ENCODE assay signal across 8 mouse cellular contexts in genomic region chr8:116921005-116921336, GRCm38 (mm10). TPM values are rescaled to one million over a fixed set of nuclear protein-coding genes. Genes with fewer than 3 reads are reported as not detected.
DNase-seq lines count a peak whose midpoint lies in the region; ATAC-seq and TF ChIP-seq lines count a peak whose summit lies in the region.

No protein-coding gene starts in this region.

- no peaks in the 10 kb centered on the region for H3K27me3 ChIP-seq in heart, embryonic 15.5 days
- no peaks in the 10 kb centered on the region for H3K27me3 ChIP-seq in E14TG2a.4 (ENCODE audit: insufficient read depth, low read length)
- no peaks in the 10 kb centered on the region for H3K27me3 ChIP-seq in embryonic facial prominence, embryonic 12.5 days
- no peaks in the 10 kb centered on the region for H3K27me3 ChIP-seq in limb, embryonic 11.5 days (ENCODE audit: control insufficient read depth, insufficient read depth, low read length)

- H3K4me1 ChIP-seq in heart, embryonic 15.5 days (replicated peaks): peaks cover 13% of the 10 kb centered on the region
- peaks cover 35% of the 10 kb centered on the region for H3K4me1 ChIP-seq in E14TG2a.4 (replicated peaks; ENCODE audit: low read depth, low read length)
- H3K4me1 ChIP-seq in embryonic facial prominence, embryonic 12.5 days: peaks cover 15% of the 10 kb centered on the region
- peaks cover 4% of the 10 kb centered on the region for H3K4me1 ChIP-seq in limb, embryonic 11.5 days (ENCODE audit: control insufficient read depth, insufficient read depth, low read length)

- ATAC-seq in heart, embryonic 15.5 days (replicated peaks; ENCODE audit: insufficient number of reproducible peaks, insufficient read depth, low FRiP score, low read depth): peak; percentile 64
- no peak for ATAC-seq in embryonic facial prominence, embryonic 12.5 days (ENCODE audit: insufficient number of reproducible peaks, insufficient read depth, low FRiP score, low TSS enrichment)
- ATAC-seq in limb, embryonic 11.5 days (ENCODE audit: insufficient number of reproducible peaks, low FRiP score, low TSS enrichment, low read depth): no peak; the same call in 1 of the 2 replicates
- peak; percentile 11 for ATAC-seq in neutrophil, adult 5-6 weeks (ENCODE audit: extremely low read depth, insufficient number of reproducible peaks, low FRiP score, poor library complexity, severe bottlenecking)

- H3K9ac ChIP-seq in heart, embryonic 15.5 days: peak overlapping the region; percentile 76
- H3K9ac ChIP-seq in embryonic facial prominence, embryonic 12.5 days: peak overlapping the region; percentile 80
- peak overlapping the region; percentile 76 for H3K9ac ChIP-seq in limb, embryonic 11.5 days (ENCODE audit: low read length)

- TF ChIP-seq CTCF in E14TG2a.4 (conservative IDR thresholded peaks at IDR 0.05; ENCODE audit: low read length): no peak

- 0% methylated on average over 22 of the region's 22 CpGs for WGBS in heart, embryonic 15.5 days
- WGBS in embryonic facial prominence, embryonic 12.5 days: 0% methylated on average over 22 of the region's 22 CpGs
- WGBS in limb, embryonic 11.5 days: under 1% methylated on average over 22 of the region's 22 CpGs

- H3K4me2 ChIP-seq in heart, embryonic 15.5 days: peak overlapping the region; percentile 72
- H3K4me2 ChIP-seq in embryonic facial prominence, embryonic 12.5 days (replicated peaks): peak overlapping the region; percentile 65
- peak overlapping the region; percentile 81 for H3K4me2 ChIP-seq in limb, embryonic 11.5 days (ENCODE audit: low read depth, severe bottlenecking)

- H3K27ac ChIP-seq in heart, embryonic 15.5 days: peak overlapping the region; percentile 96
- peak overlapping the region; percentile 73 for H3K27ac ChIP-seq in embryonic facial prominence, embryonic 12.5 days
- H3K27ac ChIP-seq in limb, embryonic 11.5 days (replicated peaks; ENCODE audit: low read depth, low read length): no peak overlapping the region

- peak overlapping the region; percentile 81 for H3K4me3 ChIP-seq in heart, embryonic 15.5 days
- H3K4me3 ChIP-seq in E14TG2a.4 (replicated peaks; ENCODE audit: low read length): peak overlapping the region; percentile 94
- H3K4me3 ChIP-seq in embryonic facial prominence, embryonic 12.5 days: peak overlapping the region; percentile 72
- H3K4me3 ChIP-seq in limb, embryonic 11.5 days (ENCODE audit: low read depth, low read length): peak overlapping the region; percentile 81

- DNase-seq in heart, postnatal 14 days: no peak
- no peak for DNase-seq in limb, embryonic 11.5 days (ENCODE audit: low spot score)
- DNase-seq in left cerebral cortex, adult 18-20 months (ENCODE audit: low spot score in 2 of 2): no peak
- DNase-seq in kidney, postnatal 25 days: no peak

- intact Hi-C loops in heart, postnatal 14 days (cut with DNase I): no loop called here

- H3K9me3 ChIP-seq in heart, embryonic 15.5 days (replicated peaks): no peaks in the 10 kb centered on the region
- no peaks in the 10 kb centered on the region for H3K9me3 ChIP-seq in E14TG2a.4 (ENCODE audit: low read length)
- H3K9me3 ChIP-seq in embryonic facial prominence, embryonic 12.5 days: no peaks in the 10 kb centered on the region
- no peaks in the 10 kb centered on the region for H3K9me3 ChIP-seq in limb, embryonic 11.5 days (ENCODE audit: control insufficient read depth, low read length)

- H3K36me3 ChIP-seq in heart, embryonic 15.5 days: peaks cover 3% of the 10 kb centered on the region; the same call in 1 of the 2 replicates
- H3K36me3 ChIP-seq in E14TG2a.4 (ENCODE audit: insufficient read depth, low read length): peaks cover 51% of the 10 kb centered on the region
- peaks cover 19% of the 10 kb centered on the region; the same call in 1 of the 2 replicates for H3K36me3 ChIP-seq in embryonic facial prominence, embryonic 12.5 days
- H3K36me3 ChIP-seq in limb, embryonic 11.5 days (ENCODE audit: control insufficient read depth, insufficient read depth, low read length): no peaks in the 10 kb centered on the region

RNA-seq across cellular contexts. Expression of gene Cmc2, which starts 0.3 kb away (rescaled TPM):
- polyA plus RNA-seq in heart, embryonic 15.5 days (2015; fragmentation: Nextera tagmentation; extraction: Ambion mirVana): 98.4 and 142 TPM in 2 replicates
- total RNA-seq in heart, postnatal 14 days (2021): 10 to 100 TPM; 49.8 to 66.2 TPM
- 74.5 and 79.6 TPM in 2 replicates for polyA plus RNA-seq in embryonic facial prominence, embryonic 12.5 days (2016; fragmentation: Nextera tagmentation; extraction: Ambion mirVana)
- 74.2 and 82.7 TPM in 2 replicates for polyA plus RNA-seq in limb, embryonic 11.5 days (2014; fragmentation: Nextera tagmentation; extraction: Ambion mirVana)
- total RNA-seq in neutrophil, adult 5-6 weeks (2017): 2.8 and 4.3 TPM in 2 replicates
- 10 to 100 TPM; 17.8 to 18.2 TPM for total RNA-seq in left cerebral cortex, adult 18-20 months (2021)

RNA-seq across cellular contexts. Expression of gene Cenpn, which starts 0.6 kb away (rescaled TPM):
- polyA plus RNA-seq in heart, embryonic 15.5 days (2015; fragmentation: Nextera tagmentation; extraction: Ambion mirVana): 22.9 and 26.5 TPM in 2 replicates
- 1 to 10 TPM; 1.7 to 2.6 TPM for total RNA-seq in heart, postnatal 14 days (2021)
- 43.5 TPM in 2 replicates for polyA plus RNA-seq in embryonic facial prominence, embryonic 12.5 days (2016; fragmentation: Nextera tagmentation; extraction: Ambion mirVana)
- polyA plus RNA-seq in limb, embryonic 11.5 days (2014; fragmentation: Nextera tagmentation; extraction: Ambion mirVana): 53.8 and 60.0 TPM in 2 replicates
- 2.0 and 2.8 TPM in 2 replicates for total RNA-seq in neutrophil, adult 5-6 weeks (2017)
- total RNA-seq in left cerebral cortex, adult 18-20 months (2021): 1 to 10 TPM; 1.0 to 2.0 TPM

RNA-seq across cellular contexts. Expression of gene Atmin, which starts 22.2 kb away (rescaled TPM):
- polyA plus RNA-seq in heart, embryonic 15.5 days (2015; fragmentation: Nextera tagmentation; extraction: Ambion mirVana): 7.9 and 10.5 TPM in 2 replicates
- total RNA-seq in heart, postnatal 14 days (2021): 10 to 100 TPM; 12.0 to 15.0 TPM
- polyA plus RNA-seq in embryonic facial prominence, embryonic 12.5 days (2016; fragmentation: Nextera tagmentation; extraction: Ambion mirVana): 12.5 and 12.6 TPM in 2 replicates
- polyA plus RNA-seq in limb, embryonic 11.5 days (2014; fragmentation: Nextera tagmentation; extraction: Ambion mirVana): 13.4 and 14.8 TPM in 2 replicates
- 10.4 and 12.1 TPM in 2 replicates for total RNA-seq in neutrophil, adult 5-6 weeks (2017)
- total RNA-seq in left cerebral cortex, adult 18-20 months (2021): 10 to 100 TPM; 76.7 to 77.7 TPM

RNA-seq across cellular contexts. Expression of gene 1700030J22Rik, which starts 57.8 kb away (rescaled TPM):
- polyA plus RNA-seq in heart, embryonic 15.5 days (2015; fragmentation: Nextera tagmentation; extraction: Ambion mirVana): 0.58 and 0.77 TPM in 2 replicates
- under 1 TPM; 0.54 to 0.79 TPM for total RNA-seq in heart, postnatal 14 days (2021)
- 2.3 and 2.6 TPM in 2 replicates for polyA plus RNA-seq in embryonic facial prominence, embryonic 12.5 days (2016; fragmentation: Nextera tagmentation; extraction: Ambion mirVana)
- 2.1 TPM in 2 replicates for polyA plus RNA-seq in limb, embryonic 11.5 days (2014; fragmentation: Nextera tagmentation; extraction: Ambion mirVana)
- 1.7 TPM in 1 of 2 replicates, not detected in the other for total RNA-seq in neutrophil, adult 5-6 weeks (2017)
- 10 to 100 TPM; 10.1 to 11.8 TPM for total RNA-seq in left cerebral cortex, adult 18-20 months (2021)

Comparison
In these comparisons a context has a peak if more than half of its experiments do, and no peak if none do; other contexts are left out.
1. ATAC-seq: peak in heart, embryonic 15.5 days (single experiment) and neutrophil, adult 5-6 weeks (single experiment); none in embryonic facial prominence, embryonic 12.5 days (single experiment) and limb, embryonic 11.5 days (single experiment).
2. Peak in every context shown above with its lines, with median percentiles within 50 percentile points of each other: H3K4me2 ChIP-seq, H3K4me3 ChIP-seq and H3K9ac ChIP-seq.